Mouse (Mus musculus): ENCODE results near the gene Rxrg. TPM values are rescaled to one million over a fixed set of nuclear protein-coding genes. Genes with fewer than 3 reads are reported as not detected.

Gene Rxrg
- 5.9 and 7.1 TPM in 2 replicates for polyA plus RNA-seq (2014; fragmentation: Nextera tagmentation; extraction: Ambion mirVana)

- peak within 1 kb of the TSS; percentile 35 for H3K4me3 ChIP-seq (ENCODE audit: low read depth, low read length)
- no peak within 1 kb of the TSS; the same call in 1 of the 2 replicates for H3K27ac ChIP-seq (ENCODE audit: low read depth, low read length)
- peak within 1 kb of the TSS; percentile 75 for H3K4me2 ChIP-seq (replicated peaks; ENCODE audit: low read depth, low read length)
- no peaks in the 10 kb centered on the region for H3K9me3 ChIP-seq (ENCODE audit: control insufficient read depth, low read length)
- under 1% methylated on average over 40 of the region's 40 CpGs for WGBS
- peaks cover 2% of the 10 kb centered on the region; the same call in 1 of the 2 replicates for H3K27me3 ChIP-seq (ENCODE audit: control insufficient read depth, insufficient read depth, low read length)
- no peaks in the 10 kb centered on the region for H3K36me3 ChIP-seq (ENCODE audit: control insufficient read depth, insufficient read depth, low read length)
- H3K4me1 ChIP-seq (replicated peaks; ENCODE audit: control insufficient read depth, insufficient read depth, low read length): peaks cover 4% of the 10 kb centered on the region
- H3K9ac ChIP-seq (ENCODE audit: low read depth, low read length): peak within 1 kb of the TSS; percentile 45; the same call in 1 of the 2 replicates
- peak; percentile 81 for DNase-seq (ENCODE audit: low spot score)
- peak; percentile 87 for ATAC-seq (ENCODE audit: low FRiP score)
These were observed at the start of gene Rxrg for GRCm38 (mm10) chr1:167598255-167599081. Rxrg (plus strand) TSS chr1:167598384.

- WGBS: 65% methylated on average over 6 of the region's 6 CpGs
- no peaks in the 10 kb centered on the region for H3K9me3 ChIP-seq (ENCODE audit: control insufficient read depth, low read length)
- no peak overlapping the region for H3K4me3 ChIP-seq (ENCODE audit: low read depth, low read length)
- ATAC-seq (ENCODE audit: low FRiP score) (no peak), DNase-seq (ENCODE audit: low spot score) (no peak)
- no peak overlapping the region for H3K27ac ChIP-seq (ENCODE audit: low read depth, low read length)
- no peak overlapping the region for H3K9ac ChIP-seq (ENCODE audit: low read depth, low read length)
- H3K36me3 ChIP-seq (ENCODE audit: control insufficient read depth, insufficient read depth, low read length): no peaks in the 10 kb centered on the region
- no peaks in the 10 kb centered on the region for H3K4me1 ChIP-seq (replicated peaks; ENCODE audit: control insufficient read depth, insufficient read depth, low read length)
- H3K4me2 ChIP-seq (replicated peaks; ENCODE audit: low read depth, low read length): no peak overlapping the region
- no peaks in the 10 kb centered on the region for H3K27me3 ChIP-seq (ENCODE audit: control insufficient read depth, insufficient read depth, low read length)
These were observed 48.9 kb upstream of the Rxrg start for GRCm38 (mm10) chr1:167549324-167549723.

DNA sequence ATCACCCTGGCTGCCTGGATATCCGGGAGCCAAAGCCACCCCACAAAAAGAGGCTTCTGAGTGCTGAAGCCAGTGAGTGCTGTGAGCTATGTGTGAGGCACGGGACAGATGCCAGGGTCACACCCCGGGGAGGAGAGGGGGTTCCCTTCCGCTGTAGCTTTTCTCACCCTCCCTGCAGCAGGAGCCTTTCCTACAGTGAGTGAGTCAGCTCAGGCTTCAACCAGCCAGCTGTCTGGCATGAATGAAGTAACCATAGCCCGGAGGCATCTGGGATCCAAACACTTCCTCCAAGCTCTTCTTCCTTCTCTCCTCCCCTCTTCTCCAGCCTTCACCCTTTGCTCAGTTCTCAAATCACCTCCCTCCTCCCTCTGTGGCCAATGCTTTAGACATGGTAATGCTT lies 46.6 kb upstream of the Rxrg start:
- Histone ChIP-seq H3K4me2 (replicated peaks; ENCODE audit: low read depth, low read length) (no peak overlapping the region), H3K36me3 (ENCODE audit: control insufficient read depth, insufficient read depth, low read length) (no peaks in the 10 kb centered on the region), H3K27me3 (ENCODE audit: control insufficient read depth, insufficient read depth, low read length) (no peaks in the 10 kb centered on the region), H3K4me1 (replicated peaks; ENCODE audit: control insufficient read depth, insufficient read depth, low read length) (no peaks in the 10 kb centered on the region), H3K27ac (ENCODE audit: low read depth, low read length) (no peak overlapping the region), H3K4me3 (ENCODE audit: low read depth, low read length) (no peak overlapping the region), H3K9ac (ENCODE audit: low read depth, low read length) (no peak overlapping the region), H3K9me3 (ENCODE audit: control insufficient read depth, low read length) (no peaks in the 10 kb centered on the region)
- DNase-seq (ENCODE audit: low spot score) (no peak), ATAC-seq (ENCODE audit: low FRiP score) (no peak)
- WGBS: 48% methylated on average over 5 of the region's 5 CpGs

DNA sequence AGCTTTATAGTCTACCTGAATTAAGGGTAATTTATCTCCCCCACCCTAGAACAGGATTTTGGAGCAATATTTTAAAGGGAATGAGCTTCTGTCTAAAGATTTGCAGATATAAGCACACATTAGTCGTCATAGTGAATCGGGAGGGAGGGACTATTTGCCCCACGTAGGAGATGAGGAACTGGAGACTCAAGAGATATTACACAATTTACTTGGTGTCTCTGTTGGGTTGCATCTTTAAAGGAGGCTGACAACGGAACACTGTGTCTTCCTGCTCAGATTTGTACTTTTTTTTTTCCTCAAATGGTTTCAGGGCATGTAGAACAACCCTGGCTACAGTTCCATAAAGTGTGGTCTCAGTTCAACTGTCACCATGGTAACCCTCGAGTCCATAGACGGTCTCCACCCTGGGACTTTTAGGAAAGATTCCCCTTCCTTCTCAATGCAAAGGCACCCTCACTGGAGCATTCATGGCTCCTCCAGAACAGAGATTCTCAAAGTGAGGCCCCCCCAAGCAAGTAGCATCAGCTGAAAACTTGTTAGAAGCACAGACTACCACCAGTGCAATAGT lies 44.1 kb upstream of the Rxrg start:
- 73% methylated on average over 6 of the region's 6 CpGs for WGBS
- no peak for DNase-seq (ENCODE audit: low spot score)
- H3K9ac ChIP-seq (ENCODE audit: low read depth, low read length): no peak overlapping the region

DNA sequence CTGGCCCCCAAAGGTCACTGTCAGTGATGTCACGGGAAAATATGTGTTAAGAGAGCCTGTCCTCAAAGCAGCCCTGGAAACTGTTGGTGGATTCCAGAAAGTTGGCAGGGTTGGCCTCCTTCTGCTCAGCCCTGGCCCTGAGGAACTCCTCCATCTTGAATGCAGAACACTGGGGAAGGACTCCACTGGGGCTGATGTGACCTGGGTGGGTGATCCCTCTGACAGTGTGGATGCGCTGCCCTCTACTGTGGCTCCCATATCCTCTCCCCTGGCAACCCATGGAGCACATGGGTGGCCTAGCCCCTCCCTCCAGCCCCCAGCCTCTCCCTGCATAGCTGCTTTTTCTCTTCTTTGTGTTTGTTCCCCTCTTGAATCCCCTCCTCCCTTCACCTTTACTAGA lies 31.6 kb upstream of the Rxrg start:
- Histone ChIP-seq H3K9ac (ENCODE audit: low read depth, low read length) (no peak overlapping the region), H3K4me1 (replicated peaks; ENCODE audit: control insufficient read depth, insufficient read depth, low read length) (no peaks in the 10 kb centered on the region), H3K36me3 (ENCODE audit: control insufficient read depth, insufficient read depth, low read length) (no peaks in the 10 kb centered on the region), H3K27ac (ENCODE audit: low read depth, low read length) (no peak overlapping the region), H3K4me2 (replicated peaks; ENCODE audit: low read depth, low read length) (no peak overlapping the region), H3K9me3 (ENCODE audit: control insufficient read depth, low read length) (no peaks in the 10 kb centered on the region), H3K4me3 (ENCODE audit: low read depth, low read length) (no peak overlapping the region), H3K27me3 (ENCODE audit: control insufficient read depth, insufficient read depth, low read length) (no peaks in the 10 kb centered on the region)
- WGBS: 71% methylated on average over 2 of the region's 2 CpGs
- no peak for ATAC-seq (ENCODE audit: low FRiP score)
- no peak for DNase-seq (ENCODE audit: low spot score)

More for the DNA sequence above, 44.1 kb upstream of the Rxrg start:
- Histone ChIP-seq H3K36me3 (ENCODE audit: control insufficient read depth, insufficient read depth, low read length) (no peaks in the 10 kb centered on the region), H3K9me3 (ENCODE audit: control insufficient read depth, low read length) (no peaks in the 10 kb centered on the region), H3K27me3 (ENCODE audit: control insufficient read depth, insufficient read depth, low read length) (no peaks in the 10 kb centered on the region), H3K4me2 (replicated peaks; ENCODE audit: low read depth, low read length) (no peak overlapping the region), H3K4me1 (replicated peaks; ENCODE audit: control insufficient read depth, insufficient read depth, low read length) (no peaks in the 10 kb centered on the region), H3K27ac (ENCODE audit: low read depth, low read length) (no peak overlapping the region), H3K4me3 (ENCODE audit: low read depth, low read length) (no peak overlapping the region)
- ATAC-seq (ENCODE audit: low FRiP score): no peak

DNA sequence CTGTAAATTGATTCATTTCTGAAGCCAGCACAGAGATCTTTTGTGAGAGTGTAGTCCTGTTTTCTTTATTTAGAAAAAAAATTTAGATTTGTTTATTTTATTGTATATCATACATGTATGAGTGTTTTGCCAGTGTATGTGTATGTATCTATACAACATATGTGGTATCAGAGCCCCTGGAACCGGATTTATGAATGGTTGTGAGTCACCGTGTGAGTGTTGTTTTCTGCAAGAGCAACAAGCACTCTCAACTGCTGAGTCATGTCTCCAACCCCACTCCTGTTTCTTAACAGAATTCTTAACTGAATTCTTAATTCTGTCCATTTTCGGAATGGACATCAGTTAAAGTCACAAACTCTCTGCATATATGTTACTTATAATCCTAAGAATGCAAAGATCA lies 19.1 kb upstream of the Rxrg start:
- Histone ChIP-seq H3K9ac (ENCODE audit: low read depth, low read length) (no peak overlapping the region), H3K4me2 (replicated peaks; ENCODE audit: low read depth, low read length) (no peak overlapping the region), H3K9me3 (ENCODE audit: control insufficient read depth, low read length) (no peaks in the 10 kb centered on the region), H3K36me3 (ENCODE audit: control insufficient read depth, insufficient read depth, low read length) (no peaks in the 10 kb centered on the region), H3K27ac (ENCODE audit: low read depth, low read length) (no peak overlapping the region), H3K4me3 (ENCODE audit: low read depth, low read length) (no peak overlapping the region), H3K4me1 (replicated peaks; ENCODE audit: control insufficient read depth, insufficient read depth, low read length) (no peaks in the 10 kb centered on the region), H3K27me3 (ENCODE audit: control insufficient read depth, insufficient read depth, low read length) (no peaks in the 10 kb centered on the region)
- ATAC-seq (ENCODE audit: low FRiP score) (no peak), DNase-seq (ENCODE audit: low spot score) (no peak)
- 86% methylated on average over 3 of the region's 3 CpGs for WGBS

GRCm38 (mm10) chr1:167583195-167583594 lies 15.0 kb upstream of the Rxrg start:
- ATAC-seq (ENCODE audit: low FRiP score) (peak; percentile 57; the same call in 1 of the 2 replicates), DNase-seq (ENCODE audit: low spot score) (no peak)
- Histone ChIP-seq H3K27ac (ENCODE audit: low read depth, low read length) (no peak overlapping the region), H3K9ac (ENCODE audit: low read depth, low read length) (no peak overlapping the region), H3K27me3 (ENCODE audit: control insufficient read depth, insufficient read depth, low read length) (no peaks in the 10 kb centered on the region), H3K9me3 (ENCODE audit: control insufficient read depth, low read length) (no peaks in the 10 kb centered on the region), H3K4me1 (replicated peaks; ENCODE audit: control insufficient read depth, insufficient read depth, low read length) (no peaks in the 10 kb centered on the region), H3K36me3 (ENCODE audit: control insufficient read depth, insufficient read depth, low read length) (no peaks in the 10 kb centered on the region), H3K4me3 (ENCODE audit: low read depth, low read length) (no peak overlapping the region), H3K4me2 (replicated peaks; ENCODE audit: low read depth, low read length) (no peak overlapping the region)
- 58% methylated on average over 6 of the region's 6 CpGs for WGBS

DNA sequence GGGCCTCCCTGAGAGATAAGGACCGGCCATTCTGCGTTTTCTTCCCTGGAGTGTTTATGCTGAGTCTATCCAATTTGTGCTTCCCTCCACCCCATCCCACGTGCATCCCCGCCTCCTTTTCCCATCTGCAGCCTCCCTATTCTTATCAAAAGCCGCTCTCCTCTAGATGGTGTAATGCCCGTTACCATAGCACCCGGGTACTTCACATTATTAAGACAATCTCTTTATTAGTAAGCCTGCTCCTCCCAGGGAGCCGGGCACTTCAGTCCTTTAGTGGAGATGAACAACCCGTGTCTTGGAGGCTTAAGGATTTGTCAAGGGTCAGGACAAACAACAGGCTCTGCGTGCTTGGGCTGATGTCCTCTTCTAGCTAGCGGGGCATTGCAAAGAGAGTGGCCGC lies 14.3 kb upstream of the Rxrg start:
- Histone ChIP-seq H3K4me2 (replicated peaks; ENCODE audit: low read depth, low read length) (no peak overlapping the region), H3K27me3 (ENCODE audit: control insufficient read depth, insufficient read depth, low read length) (no peaks in the 10 kb centered on the region), H3K4me1 (replicated peaks; ENCODE audit: control insufficient read depth, insufficient read depth, low read length) (no peaks in the 10 kb centered on the region), H3K27ac (ENCODE audit: low read depth, low read length) (no peak overlapping the region), H3K36me3 (ENCODE audit: control insufficient read depth, insufficient read depth, low read length) (no peaks in the 10 kb centered on the region), H3K9ac (ENCODE audit: low read depth, low read length) (no peak overlapping the region), H3K9me3 (ENCODE audit: control insufficient read depth, low read length) (no peaks in the 10 kb centered on the region), H3K4me3 (ENCODE audit: low read depth, low read length) (no peak overlapping the region)
- WGBS: 46% methylated on average over 12 of the region's 12 CpGs
- DNase-seq (ENCODE audit: low spot score) (no peak), ATAC-seq (ENCODE audit: low FRiP score) (peak; percentile 72)

Data from hindbrain, embryonic 11.5 days (tissue).